Mouse (Mus musculus) neutrophil, adult 59 days (primary cell): Measurements from ENCODE around the gene Bicral. TPM values are rescaled to one million over a fixed set of nuclear protein-coding genes. Genes with fewer than 3 reads are reported as not detected.

Experiments used
- total RNA-seq, 2 experiments: library from RNA; stranded (reverse); gene quantifications; 1 replicate in 1 of 2; 2 replicates in 1 of 2; pipeline ENCODE4 v1.2.4; 2023

Gene Bicral
- total RNA-seq, result 10 to 100 TPM; 33.6 to 43.1 TPM

DNA sequence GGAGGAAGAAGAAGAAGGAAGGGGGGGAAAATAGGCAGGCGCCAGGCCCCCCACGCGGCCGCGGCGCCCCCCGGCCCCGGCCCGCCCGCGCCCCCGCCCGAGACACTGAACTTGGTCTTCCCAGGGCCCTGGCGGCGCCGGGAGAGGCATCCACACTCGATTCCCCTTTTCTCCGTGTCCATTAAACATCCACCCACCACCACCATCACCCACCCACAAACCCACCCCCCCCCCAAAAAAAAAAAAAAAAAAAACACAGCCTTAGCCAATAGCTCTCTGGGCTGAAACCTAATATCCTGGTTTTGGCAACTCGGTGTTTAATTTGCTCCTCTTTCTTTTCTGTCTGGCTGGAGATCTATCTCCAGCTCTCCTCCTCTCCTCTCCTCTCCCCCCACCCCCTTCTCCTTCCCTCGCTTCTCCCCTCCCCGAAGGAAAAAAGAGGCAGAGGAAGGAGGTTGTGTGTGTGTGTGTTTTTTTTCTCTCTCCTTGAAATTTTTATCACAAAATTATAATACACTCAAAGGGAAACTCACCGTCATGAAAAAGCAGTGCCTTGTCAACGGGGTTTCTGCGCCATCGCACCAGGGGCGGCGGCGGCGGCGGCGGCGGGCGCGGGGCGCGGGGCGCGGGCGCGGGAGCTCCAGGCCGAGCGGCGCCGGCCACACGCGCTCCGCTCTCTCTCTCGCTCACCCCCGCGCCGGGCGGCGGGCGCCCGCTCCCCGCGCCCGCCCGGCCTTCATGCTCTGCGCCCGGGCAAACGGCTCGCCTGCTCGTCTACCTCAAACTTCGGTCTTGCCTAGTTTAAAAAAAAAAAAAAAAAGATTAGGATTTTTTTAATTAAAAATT is at the start of gene Bicral:
Bicral (minus strand) TSS at position 580 of the 846 bp plus-strand sequence.

GRCm38 (mm10) chr17:46890116-46890815 is 32.0 kb upstream of the Bicral start, which contains the start of gene Tbcc:
TSS of gene Tbcc (plus strand) at chr17:46890684.

DNA sequence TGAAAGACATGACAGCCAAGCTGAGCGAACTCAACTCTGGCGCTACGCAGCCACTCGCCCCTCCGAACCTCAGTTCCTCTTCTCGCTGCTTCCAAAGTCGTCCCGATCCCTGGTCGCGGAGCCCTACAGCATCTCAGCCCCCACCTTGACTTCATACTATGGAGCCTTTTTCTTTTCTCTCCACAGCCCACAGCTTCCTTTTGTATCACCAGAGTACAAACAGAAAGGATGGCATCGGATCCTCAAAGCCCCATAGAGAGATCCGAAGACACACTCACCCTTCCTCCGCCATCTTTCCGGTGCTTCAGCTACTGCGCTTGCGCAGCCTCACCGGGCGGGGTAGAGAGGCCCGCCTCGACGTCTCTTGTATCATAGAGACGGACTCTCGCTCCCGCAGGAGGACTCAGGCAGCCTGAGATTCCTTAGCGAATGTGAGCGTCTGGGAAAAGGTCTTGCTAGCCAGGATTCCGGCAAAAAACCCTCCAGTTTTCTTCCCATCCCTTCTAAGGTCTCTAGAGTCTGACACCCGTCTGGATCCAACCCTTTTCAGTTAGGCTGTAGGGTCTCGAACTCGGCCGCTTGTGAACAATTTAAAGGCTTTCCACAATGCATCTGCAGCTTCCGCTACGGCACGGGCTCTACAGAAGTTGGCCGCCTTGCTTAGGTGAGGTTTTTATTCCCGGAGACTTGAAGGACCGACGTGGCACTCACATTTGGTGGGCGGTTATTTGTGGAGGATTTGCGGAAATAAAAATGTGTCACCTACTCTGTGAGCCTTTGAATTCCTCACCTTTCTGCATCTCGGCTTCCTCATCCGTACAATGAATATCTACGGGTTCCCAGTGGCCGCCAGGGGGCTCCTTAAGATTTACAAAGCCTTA is 75.7 kb downstream of the Bicral start, which contains the start of gene Rpl7l1:
Rpl7l1 (minus strand) TSS at position 332 of the 881 bp plus-strand sequence.

GRCm38 (mm10) chr17:46772404-46773277 is 85.6 kb downstream of the Bicral start, which contains the start of gene 2310039H08Rik:
TSS of gene 2310039H08Rik (plus strand) at chr17:46772635.

DNA sequence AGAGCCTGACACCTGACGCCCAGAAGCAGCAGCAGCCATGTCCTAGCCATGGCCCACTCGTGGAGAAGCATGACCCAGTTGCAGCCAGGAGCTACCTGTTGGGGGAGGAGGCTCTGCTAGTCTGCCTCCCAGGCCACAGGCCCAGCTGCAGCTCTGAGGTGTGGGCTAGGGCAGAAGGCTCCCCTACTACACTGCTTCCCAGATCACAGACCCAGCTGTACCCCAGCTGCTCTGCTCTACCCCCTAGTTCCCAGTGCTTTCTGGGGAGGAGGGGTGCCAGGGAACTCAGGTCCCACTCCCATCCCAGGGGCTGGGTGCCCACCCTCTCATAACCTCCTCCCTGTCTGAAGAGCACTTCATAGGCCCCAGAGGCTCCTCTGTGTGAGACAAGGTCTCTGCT is 94.7 kb downstream of the Bicral start, which contains the start of gene Ptcra:
Ptcra (minus strand) TSS at position 169 of the 400 bp plus-strand sequence.

GRCm38 (mm10) chr17:46751794-46752556 is 106.3 kb downstream of the Bicral start, which contains the start of gene Cnpy3:
TSS of gene Cnpy3 (minus strand) at chr17:46752214.

Other genes starting within 250 kb of the Bicral start
- gene Ptk7, start 229.0 kb downstream of the Bicral start, total RNA-seq, result under 1 TPM; 0.33 to 0.57 TPM
- gene Klc4, start 212.5 kb downstream of the Bicral start, total RNA-seq, result 10 to 100 TPM; 22.9 to 26.0 TPM
- gene Mrpl2, start 212.3 kb downstream of the Bicral start, total RNA-seq, result 10 to 100 TPM; 22.4 to 22.6 TPM
- gene Cul7, start 208.1 kb downstream of the Bicral start, total RNA-seq, result 1 to 10 TPM; 3.5 to 3.6 TPM
- gene Rrp36, start 184.1 kb downstream of the Bicral start, total RNA-seq, result 10 to 100 TPM; 13.3 to 16.9 TPM
- gene Mea1, start 179.7 kb downstream of the Bicral start, total RNA-seq, result 10 to 100 TPM; 41.6 to 50.6 TPM
- gene Klhdc3, start 177.6 kb downstream of the Bicral start, total RNA-seq, result 10 to 100 TPM; 48.5 to 51.8 TPM
- gene Ppp2r5d, start 153.4 kb downstream of the Bicral start, total RNA-seq, result 10 to 100 TPM; 24.7 to 30.7 TPM
- gene Pex6, start 147.0 kb downstream of the Bicral start, total RNA-seq, result 10 to 100 TPM; 19.7 to 20.7 TPM
- 1 to 10 TPM; 3.2 to 4.0 TPM for gene Gnmt, start 129.3 kb downstream of the Bicral start, total RNA-seq
- 100 to 1,000 TPM in 1 of 2 experiments, 10 to 100 TPM in 1; 84.1 to 101 TPM for gene Cnpy3, start 106.3 kb downstream of the Bicral start, total RNA-seq
- not detected for gene Ptcra, start 94.8 kb downstream of the Bicral start, total RNA-seq
- 10 to 100 TPM in 1 of 2 experiments, 1 to 10 TPM in 1; 9.7 to 10.0 TPM for gene 2310039H08Rik, start 85.8 kb downstream of the Bicral start, total RNA-seq
- gene Rpl7l1, start 75.8 kb downstream of the Bicral start, total RNA-seq, result 10 to 100 TPM; 39.7 to 45.5 TPM
- gene Tbcc, start 32.2 kb upstream of the Bicral start, total RNA-seq, result 10 to 100 TPM; 12.2 to 13.9 TPM
- gene Prph2, start 52.0 kb upstream of the Bicral start, total RNA-seq, result not detected
- gene Ubr2, start 152.1 kb upstream of the Bicral start, total RNA-seq, result 10 to 100 TPM; 62.8 to 63.9 TPM